Mouse (Mus musculus): Measurements from ENCODE around the gene Camk2g.

GRCm38 (mm10) chr14:20757370-20757907 is 36.4 kb downstream of the Camk2g start:
- TF ChIP-seq TAL1 (IDR thresholded peaks at IDR 0.05; ENCODE audit: low read length), result no peak
- no peak for TF ChIP-seq GATA1 (IDR thresholded peaks at IDR 0.05; ENCODE audit: low read length)
